Mouse (Mus musculus): Measurements from ENCODE around the gene Hjurp.
A peak's percentile ranks its signal among the peaks of the same experiment; 100 is the strongest.

The Hjurp gene

DNA sequence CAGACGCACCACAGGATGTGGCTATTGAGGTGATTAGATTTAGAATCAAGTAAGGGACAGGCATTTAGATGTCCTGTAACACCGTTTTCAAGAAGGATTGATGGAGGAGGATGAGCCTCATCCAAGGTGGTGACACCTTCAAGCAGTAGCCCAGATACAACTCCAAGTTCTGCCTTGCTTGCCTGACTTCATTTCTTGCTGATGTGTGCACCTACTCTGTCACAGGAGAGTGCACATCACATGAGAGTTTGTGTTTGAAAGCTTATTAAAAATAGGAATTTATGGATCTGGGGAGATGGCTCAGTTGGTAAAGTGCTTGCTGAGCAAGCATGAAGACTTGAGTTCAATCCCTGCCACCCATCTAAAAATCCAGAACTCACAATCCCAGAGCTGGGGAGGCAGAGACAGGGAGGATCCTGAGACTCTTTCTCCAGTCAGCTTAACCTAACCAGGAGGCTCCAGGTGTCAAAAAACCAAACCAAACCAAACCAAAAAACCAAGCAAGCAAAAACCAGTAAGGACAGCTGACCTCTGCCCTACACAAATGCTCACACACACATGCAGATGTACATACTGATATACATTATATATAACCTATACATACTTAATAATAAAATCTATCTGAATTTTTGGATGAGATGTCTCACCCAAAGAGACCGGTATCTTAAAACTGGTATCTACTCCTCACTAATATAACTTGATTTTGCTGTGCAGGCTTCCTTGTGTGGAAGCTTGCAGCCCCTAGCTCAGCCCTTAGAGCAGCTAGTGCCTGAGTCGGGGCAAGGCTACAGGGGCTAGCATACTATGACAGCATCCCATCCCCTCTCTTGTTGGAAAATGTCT is 21.5 kb upstream of the Hjurp start:
- DNase-seq (ENCODE audit: low read depth), result peak; percentile 18

- peak; percentile 14 for DNase-seq (ENCODE audit: low read depth)
Measured at GRCm38 (mm10) chr1:88297480-88298258, 20.2 kb upstream of the Hjurp start.

DNA sequence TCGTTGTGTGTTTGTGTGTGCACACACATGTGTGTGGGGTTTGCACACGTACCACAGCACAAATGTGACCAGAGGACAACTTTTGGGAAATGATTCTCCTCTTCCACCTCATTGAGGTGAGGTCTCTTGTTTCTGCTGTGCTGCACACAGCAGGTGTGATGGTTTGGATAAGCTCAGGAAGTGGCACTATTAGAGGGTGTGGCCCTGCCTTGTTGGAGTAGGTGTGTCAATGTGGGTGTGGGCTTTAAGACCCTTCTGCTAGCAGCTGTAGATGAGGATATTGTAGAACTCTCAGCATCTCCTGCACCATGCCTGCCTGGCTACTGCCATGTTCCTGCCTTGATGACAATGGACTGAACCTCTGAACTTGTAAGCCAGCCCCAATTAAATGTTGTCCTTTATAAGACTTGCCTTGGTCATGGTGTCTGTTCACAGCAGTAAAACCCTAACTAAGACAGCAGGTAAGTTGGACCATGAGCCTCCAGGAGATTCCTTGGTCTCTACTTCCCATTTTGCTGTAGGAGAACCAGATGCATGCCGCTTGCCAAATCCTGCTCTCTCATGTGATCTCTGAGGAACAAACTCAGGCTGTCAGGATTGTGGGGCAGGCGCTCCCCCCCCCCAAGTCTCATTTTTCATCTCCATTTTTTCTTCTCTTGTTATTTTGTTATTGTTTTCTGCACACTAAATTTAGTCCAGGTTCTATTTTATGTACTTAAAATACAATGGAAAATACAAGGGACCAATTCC is 18.9 kb upstream of the Hjurp start:
- peak; percentile 3 for DNase-seq (ENCODE audit: low read depth)

GRCm38 (mm10) chr1:88294650-88295049 is 17.2 kb upstream of the Hjurp start:
- DNase-seq (ENCODE audit: low read depth), result peak; percentile 10

- no peak for DNase-seq (ENCODE audit: low read depth)
Measured at GRCm38 (mm10) chr1:88292057-88292456, 14.6 kb upstream of the Hjurp start.

DNA sequence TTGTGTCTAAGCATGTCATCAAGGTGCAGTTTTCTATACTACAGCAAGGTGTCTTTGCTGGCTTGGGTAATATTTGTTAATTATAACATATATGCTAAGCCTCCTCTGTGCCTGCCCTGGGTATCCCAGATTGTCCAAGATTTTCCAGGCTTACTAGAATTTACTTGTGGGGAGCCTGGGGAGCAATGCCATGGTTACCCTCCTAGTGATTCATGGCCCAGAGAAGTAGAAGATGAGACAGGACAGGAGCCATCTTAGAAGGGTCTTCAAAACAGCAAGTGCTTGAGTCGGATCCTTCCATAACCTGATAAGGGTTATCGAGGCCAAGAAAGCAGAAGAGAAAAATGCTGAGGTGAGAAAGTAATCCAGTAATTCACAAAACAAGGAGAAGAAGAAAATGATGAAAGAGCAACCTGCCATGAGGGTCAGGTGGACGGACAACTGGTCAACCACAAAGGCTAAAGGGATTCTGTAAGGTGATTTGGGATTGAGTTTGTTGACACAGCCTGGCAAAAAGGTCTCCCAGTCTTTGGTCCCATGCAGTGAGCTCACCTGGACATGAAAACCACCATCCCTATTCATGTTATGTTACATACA is 14.1 kb upstream of the Hjurp start:
- DNase-seq (ENCODE audit: low read depth), result no peak

DNA sequence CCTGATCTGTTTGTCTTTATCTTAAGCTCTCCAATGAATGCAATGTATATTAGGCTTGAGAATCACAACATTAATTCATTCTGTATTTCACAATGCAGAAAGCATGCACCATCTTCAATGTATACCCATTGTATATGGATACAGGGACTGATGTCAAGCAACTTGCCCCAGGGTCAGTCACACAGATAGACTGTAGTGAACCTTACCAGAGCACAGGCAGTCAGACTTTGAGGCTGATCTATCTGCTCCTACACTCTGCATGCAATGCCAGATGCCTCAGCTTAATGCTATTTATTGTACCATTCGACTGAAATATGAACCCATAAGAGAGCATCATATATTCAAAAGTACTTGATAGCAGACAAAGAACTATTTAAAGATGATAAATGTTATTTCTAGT is 13.1 kb upstream of the Hjurp start:
- no peak for DNase-seq (ENCODE audit: low read depth)

GRCm38 (mm10) chr1:88289917-88290316 is 12.5 kb upstream of the Hjurp start:
- peak; percentile 85 for DNase-seq (ENCODE audit: low read depth)

GRCm38 (mm10) chr1:88289152-88289551 is 11.7 kb upstream of the Hjurp start:
- no peak for DNase-seq (ENCODE audit: low read depth)

- DNase-seq (ENCODE audit: low read depth), result no peak
Measured at GRCm38 (mm10) chr1:88288789-88289127, 11.3 kb upstream of the Hjurp start.

- DNase-seq (ENCODE audit: low read depth), result no peak
Measured at GRCm38 (mm10) chr1:88288056-88288788, 10.8 kb upstream of the Hjurp start.

DNA sequence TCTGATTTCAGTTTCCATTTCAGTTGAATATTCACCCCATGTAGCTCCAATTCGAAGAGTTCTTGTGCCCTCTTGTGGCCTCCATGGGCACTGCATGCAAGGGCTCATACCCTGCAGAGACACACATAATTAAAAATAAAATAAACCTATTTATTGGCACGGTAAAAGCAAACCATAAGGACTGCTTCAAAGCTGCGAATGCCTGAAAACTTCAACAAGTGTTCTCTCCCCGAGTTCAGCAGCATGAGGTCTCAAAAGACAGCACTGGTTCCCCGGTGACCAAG is 10.2 kb upstream of the Hjurp start:
- DNase-seq (ENCODE audit: low read depth), result peak; percentile 91

- no peak for DNase-seq (ENCODE audit: low read depth)
Measured at GRCm38 (mm10) chr1:88286887-88287696, 9.7 kb upstream of the Hjurp start.

DNA sequence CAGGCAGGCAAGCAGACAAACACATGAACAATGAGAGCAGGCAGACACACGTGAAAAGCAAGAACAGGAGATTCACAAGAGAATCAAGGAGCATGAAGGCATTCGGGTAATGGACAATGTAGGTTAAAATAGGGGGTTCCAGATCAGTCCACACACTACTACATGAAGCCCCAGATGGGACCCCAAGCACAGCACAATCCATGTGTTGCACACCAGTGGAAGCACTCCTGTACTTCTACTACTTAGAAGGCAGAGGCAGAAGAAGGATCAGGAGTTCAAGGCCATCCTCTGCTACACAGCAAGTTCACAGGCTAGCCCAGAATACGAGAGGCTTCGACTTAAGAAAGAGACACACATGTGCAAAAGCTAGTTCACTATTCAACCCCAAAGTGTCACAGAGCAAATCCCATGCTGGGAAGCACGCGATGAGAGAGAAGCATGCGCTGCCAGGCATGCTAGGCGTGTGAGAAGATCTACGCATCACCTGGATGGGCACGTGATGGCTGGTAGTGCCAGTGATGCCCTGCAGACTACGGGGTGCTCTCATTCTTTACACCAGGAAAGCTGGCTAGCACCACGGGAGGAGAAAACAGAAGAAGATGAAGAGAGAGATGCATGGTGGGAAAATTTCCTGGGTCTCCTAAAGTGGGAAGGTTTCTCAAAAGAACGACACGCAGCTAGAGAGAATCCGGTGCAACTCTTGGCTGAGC is 8.9 kb upstream of the Hjurp start:
- DNase-seq (ENCODE audit: low read depth), result no peak

GRCm38 (mm10) chr1:88285652-88286051 is 8.2 kb upstream of the Hjurp start:
- no peak for DNase-seq (ENCODE audit: low read depth)

- DNase-seq (ENCODE audit: low read depth), result peak; percentile 70
Measured at GRCm38 (mm10) chr1:88284946-88285320, 7.5 kb upstream of the Hjurp start.

DNA sequence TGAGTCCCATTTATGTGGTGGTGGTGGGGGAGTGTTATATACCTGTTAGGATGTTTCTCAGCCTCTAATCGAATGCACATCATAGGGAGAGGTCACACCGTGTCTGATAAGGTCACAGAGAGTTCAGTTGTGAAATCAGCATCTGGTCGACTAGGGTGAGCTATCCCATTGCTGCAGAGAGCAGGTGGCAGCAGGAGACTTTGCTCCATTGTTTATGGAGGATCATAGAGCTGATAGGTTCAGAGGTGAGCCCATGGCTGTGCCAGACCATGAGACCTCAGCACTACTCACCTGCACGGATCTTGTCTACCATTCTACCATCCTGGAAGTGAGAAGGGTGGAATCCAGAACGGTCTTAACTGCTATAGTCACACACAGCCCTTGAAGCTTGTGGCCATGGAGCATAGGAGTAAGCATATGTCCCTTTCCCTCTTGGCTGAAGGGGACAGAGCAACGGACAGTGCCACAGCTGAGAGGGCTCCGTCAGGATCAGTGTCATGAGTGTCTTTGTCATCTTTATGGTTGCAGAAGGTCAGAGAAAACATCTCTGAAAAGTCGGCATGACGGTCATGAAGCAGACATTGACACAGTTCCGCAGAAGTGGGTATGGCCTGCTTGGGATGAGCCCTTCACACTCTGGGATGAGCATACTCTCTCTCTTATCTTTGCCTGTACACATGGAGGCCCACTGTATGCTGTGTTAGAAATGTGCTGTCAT is 7.0 kb upstream of the Hjurp start:
- no peak for DNase-seq (ENCODE audit: low read depth)

DNA sequence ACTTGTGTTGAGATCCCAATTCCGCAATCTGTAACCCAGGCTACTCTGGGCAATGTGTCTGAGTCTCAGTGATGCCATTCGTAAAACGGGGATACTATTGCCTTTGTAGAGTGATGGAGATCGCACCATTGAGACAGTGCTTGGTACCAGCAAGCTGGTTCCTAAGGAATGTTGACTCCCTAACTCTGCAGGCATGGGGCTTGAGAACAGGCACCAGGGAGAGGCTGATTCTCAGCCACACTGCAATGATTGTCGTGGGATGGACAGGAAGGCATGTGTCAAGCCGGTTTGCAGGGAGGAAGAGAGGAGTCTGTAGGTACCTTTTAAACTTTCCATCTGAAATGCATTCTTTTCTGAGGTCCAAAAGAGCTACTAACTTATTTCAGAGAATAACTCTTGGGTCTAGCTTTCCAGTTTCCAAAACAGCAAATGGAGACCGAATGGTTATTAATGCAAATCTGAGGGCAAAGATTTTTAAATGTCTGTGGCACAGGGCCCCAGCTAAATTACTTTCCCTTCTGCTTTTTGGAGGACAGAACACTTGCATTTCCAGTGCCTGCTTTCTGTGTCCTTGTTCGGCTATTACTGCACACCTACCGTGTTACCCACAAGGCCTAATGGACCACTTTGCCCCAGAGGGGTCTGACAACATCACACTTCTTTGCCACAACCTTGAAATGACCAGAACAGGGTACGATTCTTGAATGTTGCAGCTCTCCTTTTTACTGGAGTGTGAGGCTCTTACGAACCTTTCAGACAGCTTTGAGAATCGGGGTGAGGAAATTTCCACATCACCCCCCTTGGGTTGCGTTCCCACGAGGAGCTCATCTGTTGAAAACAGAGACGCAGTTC is 6.2 kb upstream of the Hjurp start:
- no peak for DNase-seq (ENCODE audit: low read depth)

GRCm38 (mm10) chr1:88282301-88282700 is 4.9 kb upstream of the Hjurp start:
- no peak for DNase-seq (ENCODE audit: low read depth)
